Mouse (Mus musculus) gastrocnemius, postnatal 14 days (tissue): ENCODE measurements around the gene Macrod2. TPM values are rescaled to one million over a fixed set of nuclear protein-coding genes. Genes with fewer than 3 reads are reported as not detected.
A peak's percentile ranks its signal among the peaks of the same experiment; 100 is the strongest.

Source experiments
- DNase-seq: peaks from one replicate; pipeline ENCODE4 v3.0.0; 2021; ENCODE audit warnings: mixed read lengths
- intact Hi-C: fragments of 180-260 bp; cut with DNase I; formaldehyde crosslinking; loops from one replicate; pipeline ENCODE4 v1.15.1; 2025; ENCODE audit warnings: low total_unique reads
- total RNA-seq, 2 experiments: library from RNA; stranded (reverse); gene quantifications; 2 replicates each; pipeline ENCODE4 v1.2.3; 2021

Gene Macrod2
- total RNA-seq, 2 experiments from 2014 or later = 12.2 to 15.3 TPM

- no peak for DNase-seq
- intact Hi-C loops = no loop called here
These were observed 1774.5 kb downstream of the Macrod2 start for GRCm38 (mm10) chr2:142169649-142170048.

GRCm38 (mm10) chr2:142172706-142173105 lies 1777.6 kb downstream of the Macrod2 start:
- no peak for DNase-seq
- intact Hi-C loops = no loop called here

DNA sequence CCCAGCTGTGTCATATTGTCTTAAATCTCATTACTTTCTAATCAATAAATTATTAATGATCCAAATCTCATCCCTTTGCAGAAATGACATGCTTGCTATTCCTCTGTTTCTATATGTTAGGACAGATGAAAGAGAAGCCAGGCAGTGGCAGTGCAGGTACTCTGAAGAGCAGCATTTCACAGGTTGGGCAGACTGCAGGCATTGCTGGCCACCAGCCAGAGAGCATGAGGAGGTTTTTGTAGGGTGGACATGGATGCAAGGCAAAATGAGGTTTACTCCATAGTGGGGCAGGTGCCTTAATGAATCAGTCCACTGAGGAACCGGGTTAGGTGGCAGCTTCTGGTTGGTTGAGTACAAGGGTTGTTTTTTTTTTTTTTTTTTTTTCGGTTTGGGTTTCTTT lies 1778.9 kb downstream of the Macrod2 start:
- intact Hi-C loops = no loop called here
- DNase-seq = no peak

DNA sequence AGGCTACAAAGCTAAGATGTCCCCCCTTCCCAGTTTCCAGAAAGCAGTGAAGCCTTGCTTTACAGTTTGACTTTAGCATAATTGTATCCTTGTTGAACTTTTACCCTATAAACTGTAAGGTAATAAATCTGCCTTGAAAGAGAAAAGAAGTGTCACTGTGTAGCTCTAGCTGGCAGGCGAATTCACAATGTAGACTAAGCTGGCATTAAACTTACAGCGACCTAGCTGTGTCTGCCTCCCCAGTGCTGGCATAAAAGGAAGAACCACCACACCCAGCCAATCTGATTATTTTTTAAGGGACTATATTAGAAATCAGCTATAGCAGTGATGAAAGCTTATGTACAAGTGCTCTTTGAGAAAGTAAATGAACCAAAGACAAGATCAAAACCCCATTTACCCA lies 1791.8 kb downstream of the Macrod2 start:
- no peak for DNase-seq
- intact Hi-C loops = no loop called here

GRCm38 (mm10) chr2:142187428-142187827 lies 1792.3 kb downstream of the Macrod2 start:
- intact Hi-C loops = no loop called here
- DNase-seq = no peak

DNA sequence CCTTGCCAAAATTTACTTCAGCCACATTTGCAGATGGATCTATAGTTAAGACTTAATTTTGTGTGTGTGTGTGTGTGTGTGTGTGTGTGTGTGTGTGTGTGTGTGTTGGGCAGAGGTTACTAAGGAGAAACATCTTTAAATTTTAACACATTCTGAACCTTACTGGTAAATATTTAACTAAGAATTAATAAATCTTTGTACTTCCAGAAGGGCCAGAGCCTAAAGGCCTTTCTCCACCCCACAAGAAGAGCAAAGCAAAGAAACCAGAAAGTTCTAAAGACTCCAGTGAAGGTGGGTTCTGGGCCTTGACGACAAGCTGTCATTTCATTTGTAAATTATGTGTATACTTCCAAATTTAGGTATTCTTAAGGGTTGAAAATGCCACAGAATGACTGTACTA lies 1822.3 kb downstream of the Macrod2 start:
- intact Hi-C loops = no loop called here
- DNase-seq = no peak

GRCm38 (mm10) chr2:142222137-142222921 lies 1827.2 kb downstream of the Macrod2 start:
- intact Hi-C loops = no loop called here
- DNase-seq = no peak

- no peak for DNase-seq
- intact Hi-C loops = no loop called here
These were observed 1827.8 kb downstream of the Macrod2 start for GRCm38 (mm10) chr2:142222926-142223325.

DNA sequence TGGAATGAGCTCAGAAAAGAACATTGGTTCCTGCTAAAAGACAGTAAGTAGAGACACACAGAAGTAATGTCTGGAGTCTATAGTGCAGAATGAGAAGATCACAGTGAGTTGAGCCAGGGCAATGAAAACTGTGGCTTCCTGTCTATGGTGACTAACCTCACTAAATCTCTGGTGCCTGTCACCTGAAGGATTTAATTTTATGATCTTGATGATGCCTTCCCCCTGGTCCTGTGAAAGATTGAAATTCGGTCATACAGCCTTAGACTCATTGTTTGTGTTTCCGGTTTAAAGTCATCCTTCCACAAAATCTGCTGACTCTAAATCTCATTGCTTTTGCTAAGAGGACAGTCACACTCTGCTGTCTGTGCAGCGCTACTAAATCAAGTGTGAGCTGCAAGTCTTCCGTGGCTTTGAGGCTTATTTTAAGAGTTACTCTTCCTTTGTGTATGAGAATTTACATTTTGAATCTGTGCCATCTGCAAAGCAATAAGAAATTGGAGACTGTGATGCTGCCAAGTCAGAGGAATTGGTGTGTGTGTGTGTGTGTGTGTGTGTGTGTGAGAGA lies 1836.0 kb downstream of the Macrod2 start:
- intact Hi-C loops = no loop called here
- no peak for DNase-seq

DNA sequence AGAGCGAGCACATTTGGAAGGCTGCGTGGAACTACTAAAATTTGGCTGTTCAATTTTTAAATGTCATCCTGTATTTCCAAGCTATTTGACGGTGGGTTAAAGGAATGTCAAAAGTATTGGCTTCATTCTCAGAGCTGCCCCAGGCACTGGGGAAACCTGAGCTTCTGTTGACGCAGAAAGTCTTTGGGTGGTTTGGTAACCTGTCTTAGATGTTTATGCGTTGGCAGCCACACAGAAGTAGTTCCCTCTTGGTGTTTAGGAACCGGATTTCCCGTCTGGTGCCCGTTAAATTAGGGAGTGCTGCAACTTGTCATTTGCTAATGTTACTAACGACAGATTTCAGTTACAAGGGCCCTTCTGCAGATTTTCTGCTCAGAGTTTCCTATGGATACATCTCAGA lies 1837.7 kb downstream of the Macrod2 start:
- no peak for DNase-seq
- intact Hi-C loops = no loop called here

DNA sequence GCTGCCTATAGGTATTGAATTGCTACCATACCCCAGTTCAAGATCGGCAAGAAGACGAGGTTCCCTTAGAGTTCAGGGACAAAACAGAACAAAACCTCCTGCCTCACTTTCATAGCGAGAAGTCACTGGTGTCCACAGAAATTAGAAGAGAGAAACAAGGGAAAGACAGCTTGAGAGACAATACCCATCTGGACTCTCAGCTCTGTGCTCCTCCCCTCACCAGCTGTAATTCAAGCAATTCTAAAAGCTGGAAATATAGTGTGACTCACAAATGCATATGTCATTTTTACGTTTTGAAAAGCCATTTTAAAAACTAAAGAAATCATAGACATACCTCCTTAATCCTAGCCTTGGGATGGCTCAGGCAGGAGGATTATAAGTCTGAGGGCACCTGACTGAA lies 1848.4 kb downstream of the Macrod2 start:
- DNase-seq = no peak
- intact Hi-C loops = no loop called here

- no peak for DNase-seq
- intact Hi-C loops = no loop called here
These were observed 1855.3 kb downstream of the Macrod2 start for GRCm38 (mm10) chr2:142250383-142250782.

DNA sequence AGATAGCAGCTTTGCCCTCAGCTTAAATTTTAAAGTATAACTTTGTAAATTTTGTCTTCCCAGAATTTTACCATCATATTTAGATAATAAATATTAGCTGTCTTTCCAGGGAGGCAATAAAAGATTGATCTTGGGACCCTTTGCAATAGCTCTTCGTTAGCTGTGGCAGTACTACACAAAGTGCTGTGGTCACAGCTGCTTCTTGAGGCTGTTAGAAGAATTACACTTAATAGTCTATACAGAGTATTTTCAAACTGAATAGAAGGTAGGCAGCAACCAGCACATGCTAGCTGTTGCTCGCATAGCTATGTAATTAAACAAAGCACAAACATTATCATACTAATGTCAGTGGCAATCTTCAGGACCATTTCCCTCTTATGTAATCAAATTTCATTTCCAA lies 1856.4 kb downstream of the Macrod2 start:
- intact Hi-C loops = no loop called here
- DNase-seq = no peak

- intact Hi-C loops = no loop called here
- DNase-seq = peak; percentile 47
These were observed 1858.8 kb downstream of the Macrod2 start for GRCm38 (mm10) chr2:142253913-142254312.

- intact Hi-C loops = no loop called here
- no peak for DNase-seq
These were observed 1859.5 kb downstream of the Macrod2 start for GRCm38 (mm10) chr2:142254566-142254965.

- DNase-seq = no peak
- intact Hi-C loops = no loop called here
These were observed 1862.4 kb downstream of the Macrod2 start for GRCm38 (mm10) chr2:142257501-142257900.

DNA sequence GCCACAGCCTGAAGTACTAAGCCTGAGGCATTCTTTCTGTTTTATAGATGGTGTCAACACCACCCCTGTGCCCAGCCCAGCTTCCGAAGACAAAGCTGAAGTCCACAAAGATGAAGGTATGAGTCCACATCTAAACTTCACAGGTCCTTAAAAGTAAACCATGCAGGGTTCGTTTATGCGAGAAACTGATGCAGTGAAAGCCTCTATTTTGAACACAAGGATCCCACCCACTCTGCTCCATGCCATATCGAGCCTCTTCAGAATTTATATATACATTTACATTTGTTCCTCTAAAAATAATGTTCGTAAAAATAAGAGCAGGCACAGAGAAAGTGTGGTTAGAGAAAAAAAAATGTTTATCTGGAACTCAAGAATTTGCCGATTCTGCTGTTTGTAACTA lies 1865.9 kb downstream of the Macrod2 start:
- DNase-seq = no peak
- intact Hi-C loops = no loop called here

DNA sequence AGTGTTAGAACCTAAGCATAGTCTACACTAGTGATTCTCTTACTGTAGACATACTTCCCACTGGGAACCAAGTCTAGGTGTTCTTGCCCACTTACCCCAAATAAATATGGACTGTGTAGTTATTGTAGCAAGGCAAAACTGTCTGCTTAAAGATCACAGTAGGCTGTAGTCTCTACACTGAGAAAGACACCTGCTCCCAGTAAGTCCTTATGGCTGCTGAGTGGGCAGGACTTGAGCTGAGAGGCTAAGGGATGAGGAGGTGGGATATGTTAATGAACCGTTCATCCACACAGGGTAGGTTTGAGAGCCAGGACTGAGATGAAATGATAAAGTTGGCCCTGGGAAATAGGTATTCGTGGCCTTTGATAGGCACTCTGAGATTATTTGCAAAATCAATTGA lies 1869.6 kb downstream of the Macrod2 start:
- DNase-seq = no peak
- intact Hi-C loops = no loop called here

GRCm38 (mm10) chr2:142267836-142268235 lies 1872.7 kb downstream of the Macrod2 start:
- intact Hi-C loops = no loop called here
- DNase-seq = no peak

- intact Hi-C loops = no loop called here
- DNase-seq = no peak
These were observed 1891.7 kb downstream of the Macrod2 start for GRCm38 (mm10) chr2:142286761-142287160.

DNA sequence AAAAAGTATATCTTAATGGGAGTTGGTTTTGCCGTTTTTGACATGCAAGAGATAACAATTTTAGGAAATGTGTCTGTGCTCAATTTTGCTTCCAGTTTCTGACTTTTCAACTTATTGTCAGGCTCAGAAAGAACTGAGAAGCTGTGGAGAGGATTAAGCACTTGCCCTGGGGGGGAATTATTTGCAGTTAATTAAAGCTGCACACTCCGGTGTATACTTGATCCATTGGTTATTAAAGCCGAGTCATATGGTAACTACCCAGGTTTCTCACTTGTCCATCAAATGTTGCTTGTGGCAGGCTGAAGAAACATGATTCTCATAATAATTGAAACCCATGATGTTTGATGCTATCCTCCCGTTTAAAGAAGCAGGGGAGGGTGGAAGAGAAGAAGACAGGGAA lies 1899.7 kb downstream of the Macrod2 start:
- no peak for DNase-seq
- intact Hi-C loops = no loop called here
